Mouse (Mus musculus) lung, adult 2 months (tissue): Measurements from ENCODE around the gene Itgae. TPM values are rescaled to one million over a fixed set of nuclear protein-coding genes. Genes with fewer than 3 reads are reported as not detected.

Experiments used
- DNase-seq: peaks from one replicate; pipeline ENCODE4 v3.0.0; 2022
- H3K4me1 ChIP-seq: fragments of 200-500 bp; 2 replicates; pipeline ENCODE4 v1.6.1; 2011; ENCODE audit warnings: low read length; ENCODE audit not compliant: control insufficient read depth, insufficient read depth
- H3K4me3 ChIP-seq: fragments of 200-500 bp; replicated peaks from 2 replicates; pipeline ENCODE3; 2011; ENCODE audit warnings: low read depth, mild to moderate bottlenecking, control low read depth, low read length; ENCODE audit errors: extremely low read depth
- CTCF ChIP-seq: fragments of 200-500 bp; IDR thresholded peaks from 2 replicates; pipeline ENCODE4 v1.5.1; 2011; ENCODE audit warnings: mild to moderate bottlenecking, low read length, control low read depth; ENCODE audit not compliant: insufficient read depth
- POLR2A ChIP-seq: fragments of 200-500 bp; IDR thresholded peaks from 2 replicates; pipeline ENCODE4 v1.6.1; 2011; ENCODE audit warnings: low read depth, mild to moderate bottlenecking, control low read depth, low read length, borderline replicate concordance; ENCODE audit errors: extremely low read depth
- WGBS: fragments of 180-500 bp; shearing (Covaris S2); methylation state at CpG from one replicate; pipeline ENCODE4 v1.1.7; 2018; 5-methylcytosine and 5-hydroxymethylcytosine counted together
- polyA plus RNA-seq: library from polyadenylated mRNA; depleted of rRNA; stranded (reverse); fragments of >200 nt; gene quantifications from 2 replicates; pipeline ENCODE4 v1.2.3, GENCODE M21; 2012

Gene Itgae
- polyA plus RNA-seq, 1 experiment: 3.8 TPM

GRCm38 (mm10) chr11:73137591-73138501 is 47.5 kb downstream of the Itgae start, which contains the start of gene Haspin:
TSS of gene Haspin (minus strand) at chr11:73138294.
- WGBS: under 1% methylated on average over 84 of the region's 84 CpGs
- H3K4me1 ChIP-seq: peaks cover 3% of the 10 kb centered on the region; the same call in 1 of the 2 replicates
- TF ChIP-seq CTCF: peak; percentile 69
- no peak for TF ChIP-seq POLR2A
- peak within 1 kb of the TSS; percentile 61 for H3K4me3 ChIP-seq
- peak; percentile 92 for DNase-seq

DNA sequence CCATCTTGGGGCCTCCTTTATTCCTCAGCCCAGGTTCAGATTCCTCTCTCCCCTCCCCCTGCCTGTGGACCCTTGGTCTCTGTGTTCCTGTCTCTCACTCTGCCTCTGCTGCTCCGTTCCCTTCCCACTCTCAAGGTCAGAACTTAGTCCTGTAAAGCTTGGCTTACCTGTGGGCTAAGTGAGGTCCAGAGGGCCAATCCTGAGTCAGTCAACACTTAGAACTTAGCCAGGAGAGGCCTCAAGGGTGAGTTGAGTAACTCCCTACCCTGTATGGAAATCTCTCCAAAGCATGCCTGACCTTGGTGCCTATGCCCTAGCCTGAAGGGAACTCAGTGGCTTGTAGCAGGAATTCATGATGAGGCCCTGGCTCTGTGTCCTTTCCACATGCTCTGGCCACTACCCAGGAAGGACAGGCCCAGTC is 53.9 kb downstream of the Itgae start:
- 0 out of 2 replicates have a peak, but pooled peaks cover 2% of the 10 kb centered on the region for H3K4me1 ChIP-seq
- no peak for TF ChIP-seq POLR2A
- no peak for TF ChIP-seq CTCF
- peak; percentile 47 for DNase-seq
- WGBS: 60% methylated on average over 1 of the region's 1 CpGs
- H3K4me3 ChIP-seq: no peak overlapping the region

DNA sequence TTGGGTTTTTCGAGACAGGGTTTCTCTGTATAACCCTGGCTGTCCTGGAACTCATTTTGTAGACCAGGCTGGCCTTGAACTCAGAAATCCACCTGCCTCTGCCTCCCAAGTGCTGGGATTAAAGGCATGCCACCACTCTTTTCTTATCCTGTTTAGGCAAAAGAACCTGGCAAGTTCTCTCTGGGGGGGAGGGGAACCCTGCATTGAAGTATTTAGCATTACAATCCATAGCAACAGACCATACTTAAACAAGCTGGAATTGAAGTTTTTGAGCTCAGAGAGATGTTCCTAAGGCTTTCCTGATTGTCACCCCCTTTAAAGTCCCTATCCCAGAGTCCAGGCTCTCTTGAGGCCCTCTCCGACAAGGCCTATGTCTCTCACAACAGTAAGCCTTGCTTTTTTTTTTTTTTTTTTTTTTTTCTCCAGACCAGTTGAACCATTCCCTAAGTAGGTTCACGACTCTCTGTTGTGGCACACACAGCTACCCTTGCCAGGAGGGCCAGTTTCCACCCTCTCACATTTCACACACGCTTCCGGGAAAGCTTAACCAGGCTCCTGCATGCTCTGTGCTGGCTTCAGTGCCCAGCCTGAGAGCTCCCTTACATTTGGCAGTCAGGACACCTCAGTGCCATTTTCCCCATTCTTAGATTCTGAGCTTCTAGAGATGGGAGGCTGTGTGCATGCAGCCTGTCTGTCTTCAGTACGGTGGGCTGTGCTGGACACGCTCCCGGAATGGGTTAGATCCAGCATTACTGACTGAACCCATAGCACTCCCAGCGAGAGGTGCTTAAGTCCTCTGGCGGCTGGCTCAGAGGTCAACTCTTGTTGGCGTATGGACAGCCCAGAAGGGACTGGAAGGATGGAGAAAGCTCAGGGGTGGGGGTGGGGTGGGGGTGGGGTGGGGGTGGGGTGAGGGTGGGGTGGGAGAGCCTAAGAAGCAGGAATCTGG is 55.9 kb downstream of the Itgae start:
- 61% methylated on average over 10 of the region's 11 CpGs for WGBS
- TF ChIP-seq POLR2A (no peak), CTCF (no peak)
- DNase-seq: no peak
- Histone ChIP-seq H3K4me1 (0 out of 2 replicates have a peak, but pooled peaks cover 2% of the 10 kb centered on the region), H3K4me3 (no peak overlapping the region)

DNA sequence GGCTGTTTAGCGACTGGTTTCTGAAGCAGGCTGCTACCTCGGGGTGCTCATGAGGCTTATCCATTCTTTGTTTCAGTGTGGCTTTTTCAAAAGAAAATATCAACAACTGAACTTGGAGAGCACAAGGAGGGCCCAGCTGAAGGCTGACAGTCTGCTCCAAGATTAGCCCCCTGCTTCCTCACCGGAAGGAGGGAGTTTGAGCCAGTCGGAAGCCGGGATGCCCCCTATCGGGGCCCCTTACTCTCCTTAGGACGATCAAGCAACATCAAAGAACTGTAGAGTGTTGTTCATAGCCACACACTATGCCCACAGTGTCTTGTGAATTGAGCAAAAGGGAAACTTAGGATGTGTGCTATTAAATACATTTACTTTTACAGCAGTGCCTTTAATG is 56.6 kb downstream of the Itgae start:
- Histone ChIP-seq H3K4me3 (no peak overlapping the region), H3K4me1 (0 out of 2 replicates have a peak, but pooled peaks cover 2% of the 10 kb centered on the region)
- WGBS: 54% methylated on average over 7 of the region's 7 CpGs
- DNase-seq: no peak
- TF ChIP-seq CTCF (no peak), POLR2A (no peak)

- no peak for DNase-seq
- 0 out of 2 replicates have a peak, but pooled peaks cover 2% of the 10 kb centered on the region for H3K4me1 ChIP-seq
- H3K4me3 ChIP-seq: no peak overlapping the region
- WGBS: 69% methylated on average over 9 of the region's 9 CpGs
- no peak for TF ChIP-seq POLR2A
These were observed 57.8 kb downstream of the Itgae start for GRCm38 (mm10) chr11:73148209-73148608.

GRCm38 (mm10) chr11:73155071-73155470 is 64.7 kb downstream of the Itgae start:
- Histone ChIP-seq H3K4me3 (no peak overlapping the region), H3K4me1 (no peaks in the 10 kb centered on the region)
- TF ChIP-seq POLR2A: no peak
- no peak for TF ChIP-seq CTCF
- 66% methylated on average over 6 of the region's 6 CpGs for WGBS
- DNase-seq: no peak

DNA sequence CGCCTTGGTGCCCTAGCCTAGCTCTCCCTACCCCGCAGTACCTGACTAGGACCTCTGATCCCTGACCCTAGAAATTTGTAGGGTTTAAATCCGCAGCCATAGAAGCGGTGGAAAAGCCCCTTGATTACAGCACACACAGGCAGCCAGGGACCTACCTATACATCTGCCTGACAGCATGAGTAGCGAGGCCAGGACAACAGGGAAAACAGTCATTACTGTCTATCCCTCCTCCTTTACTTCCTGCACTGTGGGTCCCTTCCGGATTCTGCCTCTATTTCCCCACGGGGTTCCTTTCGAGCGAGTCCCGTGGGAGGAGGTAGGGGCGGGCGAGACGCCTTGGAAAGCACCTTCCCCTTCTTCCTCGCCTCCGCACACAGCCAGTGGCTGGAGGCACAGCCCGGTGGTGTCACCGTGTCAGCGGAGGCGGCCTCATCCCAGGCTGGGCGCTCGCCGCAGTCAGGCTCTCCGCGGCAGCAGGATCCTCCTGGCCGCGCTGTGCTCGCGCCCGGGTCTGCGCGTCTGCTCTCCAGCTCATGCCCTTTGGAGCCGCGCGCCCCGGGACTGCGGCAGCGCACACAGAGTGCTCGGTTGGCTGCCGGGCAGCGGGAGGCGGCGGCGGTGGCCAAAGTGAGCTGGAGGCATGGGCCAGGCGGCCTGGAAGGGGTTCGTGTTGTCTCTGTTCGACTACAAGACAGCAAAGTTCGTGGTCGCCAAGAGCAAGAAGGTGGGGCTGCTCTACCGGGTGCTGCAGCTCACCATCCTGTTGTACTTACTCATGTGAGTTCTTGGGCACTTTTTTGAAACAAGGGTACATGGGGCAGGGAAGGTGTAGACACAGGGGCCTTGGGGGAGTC is 69.8 kb downstream of the Itgae start, which contains the start of gene P2rx5:
TSS of gene P2rx5 (plus strand) at position 465 of the 854 bp plus-strand sequence.
- 4% methylated on average over 49 of the region's 49 CpGs for WGBS
- H3K4me1 ChIP-seq: no peaks in the 10 kb centered on the region; the same call in 1 of the 2 replicates
- peak; percentile 54 for DNase-seq
- TF ChIP-seq POLR2A (no peak), CTCF (no peak)
- peak within 1 kb of the TSS; percentile 59 for H3K4me3 ChIP-seq

DNA sequence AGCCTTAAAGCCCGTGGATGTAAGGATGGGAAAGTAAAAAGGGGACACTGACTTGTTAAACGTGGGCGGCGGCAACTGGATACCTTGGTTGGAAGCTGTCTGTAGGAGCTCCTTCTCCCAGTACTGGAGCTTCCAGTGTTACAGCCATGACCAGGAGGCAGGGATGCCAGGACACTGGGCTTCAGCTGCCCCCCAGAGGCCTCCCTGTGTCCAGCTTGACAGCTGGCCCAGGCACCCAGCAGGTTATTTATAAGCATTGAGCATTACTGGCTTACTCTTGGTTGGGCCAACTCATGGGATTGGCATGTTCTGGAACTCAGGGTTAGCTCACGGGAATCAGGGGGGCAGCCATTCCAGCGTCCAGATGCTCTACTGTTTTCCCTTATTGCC is 70.4 kb downstream of the Itgae start:
- Histone ChIP-seq H3K4me1 (no peaks in the 10 kb centered on the region; the same call in 1 of the 2 replicates), H3K4me3 (peak overlapping the region; percentile 59)
- DNase-seq: peak; percentile 47
- WGBS: 21% methylated on average over 6 of the region's 6 CpGs
- TF ChIP-seq CTCF (no peak), POLR2A (no peak)
